Mouse (Mus musculus) MEL (cell line): ENCODE results near the gene Marveld2.

Experiments
- CHD1 ChIP-seq: IDR thresholded peaks from 2 replicates; pipeline ENCODE4 v1.6.1; 2012; ENCODE audit warnings: low read depth, mild to moderate bottlenecking, inconsistent platforms, low read length, improper control_type of control experiment
- CTCF ChIP-seq, 3 experiments: IDR thresholded peaks in 2 of 3; conservative IDR thresholded peaks in 1 of 3; 2 replicates each; pipeline ENCODE4 v1.5.1; 2011 to 2012; ENCODE audit warnings: low read length in 3 of 3, low read depth in 2 of 3, mild to moderate bottlenecking in 2 of 3, improper control_type of control experiment in 1 of 3, inconsistent platforms in 1 of 3, mixed read lengths in 1 of 3, moderate library complexity in 1 of 3; ENCODE audit not compliant: control insufficient read depth in 1 of 3, insufficient read depth in 1 of 3, poor library complexity in 1 of 3, severe bottlenecking in 1 of 3
- E2F4 ChIP-seq: IDR thresholded peaks from 2 replicates; pipeline ENCODE4 v1.6.1; 2011; ENCODE audit warnings: low read depth, low read length, improper control_type of control experiment, borderline replicate concordance
- GABPA ChIP-seq: IDR thresholded peaks from 2 replicates; pipeline ENCODE4 v1.6.1; 2012; ENCODE audit warnings: low read depth, mild to moderate bottlenecking, inconsistent platforms, low read length, improper control_type of control experiment, moderate library complexity
- MAFK ChIP-seq: IDR thresholded peaks from 2 replicates; pipeline ENCODE4 v1.6.1; 2011; ENCODE audit warnings: low read depth, mild to moderate bottlenecking, low read length, improper control_type of control experiment, borderline replicate concordance
- NRF1 ChIP-seq: IDR thresholded peaks from 2 replicates; pipeline ENCODE4 v1.6.1; 2014; ENCODE audit warnings: low read depth, mild to moderate bottlenecking, inconsistent platforms, low read length, improper control_type of control experiment, moderate library complexity; ENCODE audit not compliant: poor library complexity, insufficient read depth, severe bottlenecking
- POLR2A ChIP-seq, 2 experiments: IDR thresholded peaks; 2 replicates each; pipeline ENCODE4 v1.6.1; 2011 to 2012; ENCODE audit warnings: low read length in 2 of 2, mild to moderate bottlenecking in 2 of 2, control low read depth in 1 of 2, improper control_type of control experiment in 1 of 2, low read depth in 1 of 2, moderate library complexity in 1 of 2; ENCODE audit not compliant: control insufficient read depth in 1 of 2, insufficient read depth in 1 of 2, poor library complexity in 1 of 2
- SIN3A ChIP-seq: IDR thresholded peaks from 2 replicates; pipeline ENCODE4 v1.6.1; 2012; ENCODE audit warnings: low read length, improper control_type of control experiment, inconsistent platforms
- TAL1 ChIP-seq: IDR thresholded peaks from 2 replicates; pipeline ENCODE4 v1.6.1; 2012; ENCODE audit warnings: mild to moderate bottlenecking, inconsistent platforms, low read length, moderate library complexity, mixed read lengths
- USF1 ChIP-seq: IDR thresholded peaks from 2 replicates; pipeline ENCODE4 v1.6.1; 2014; ENCODE audit warnings: low read depth, mild to moderate bottlenecking, inconsistent platforms, low read length, improper control_type of control experiment, moderate library complexity

- no peak for TF ChIP-seq USF1
- no peak for TF ChIP-seq SIN3A
- TF ChIP-seq CHD1 = no peak
- TF ChIP-seq POLR2A (IDR thresholded peaks at IDR 0.05; ENCODE audit: control insufficient read depth in 1 of 2, insufficient read depth in 1 of 2, low read depth in 1 of 2, low read length in 2 of 2, poor library complexity in 1 of 2) = no peak
- TF ChIP-seq E2F4 = no peak
- 0 out of 6 replicates have a peak, but pooled peaks of 1 of the 3 experiments have one; percentile 2 for TF ChIP-seq CTCF (IDR thresholded peaks at IDR 0.05 in 2 of 3, conservative IDR thresholded peaks at IDR 0.05 in 1 of 3; ENCODE audit: control insufficient read depth in 1 of 3, insufficient read depth in 1 of 3, low read depth in 2 of 3, low read length in 3 of 3, poor library complexity in 1 of 3, severe bottlenecking in 1 of 3)
- TF ChIP-seq NRF1 = no peak
- no peak for TF ChIP-seq TAL1
- no peak for TF ChIP-seq GABPA
- TF ChIP-seq MAFK = no peak
Observed at GRCm38 (mm10) chr13:100579951-100580350, 36.8 kb downstream of the Marveld2 start.
